Mouse (Mus musculus) frontal cortex, postnatal 25 days (tissue): ENCODE measurements around the gene Pop5.

Experiments
- DNase-seq, 2 experiments: peaks; one replicate each; pipeline ENCODE4 v3.0.0; 2022; ENCODE audit warnings: low spot score in 2 of 2

The Pop5 gene

DNA sequence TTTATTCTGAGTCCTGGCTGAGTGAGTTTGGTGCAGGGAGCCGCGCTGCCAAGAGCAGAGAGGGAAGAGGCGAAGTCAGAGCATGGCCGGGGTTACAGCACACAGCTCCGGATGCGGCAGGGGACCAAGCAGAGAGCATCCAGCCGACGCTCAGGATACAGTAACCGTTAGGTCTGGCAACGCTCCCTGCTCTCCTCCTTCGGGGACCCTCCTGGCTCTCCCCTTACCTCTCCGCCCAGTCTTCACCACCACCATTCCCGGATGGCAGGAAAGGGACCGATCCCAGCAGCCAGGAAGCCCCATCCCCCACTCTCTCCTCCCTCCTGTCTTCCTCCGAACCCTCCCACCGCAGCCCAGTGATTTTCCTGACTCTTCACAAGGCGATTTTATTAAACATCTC is 20.8 kb upstream of the Pop5 start:
- no peak for DNase-seq

DNA sequence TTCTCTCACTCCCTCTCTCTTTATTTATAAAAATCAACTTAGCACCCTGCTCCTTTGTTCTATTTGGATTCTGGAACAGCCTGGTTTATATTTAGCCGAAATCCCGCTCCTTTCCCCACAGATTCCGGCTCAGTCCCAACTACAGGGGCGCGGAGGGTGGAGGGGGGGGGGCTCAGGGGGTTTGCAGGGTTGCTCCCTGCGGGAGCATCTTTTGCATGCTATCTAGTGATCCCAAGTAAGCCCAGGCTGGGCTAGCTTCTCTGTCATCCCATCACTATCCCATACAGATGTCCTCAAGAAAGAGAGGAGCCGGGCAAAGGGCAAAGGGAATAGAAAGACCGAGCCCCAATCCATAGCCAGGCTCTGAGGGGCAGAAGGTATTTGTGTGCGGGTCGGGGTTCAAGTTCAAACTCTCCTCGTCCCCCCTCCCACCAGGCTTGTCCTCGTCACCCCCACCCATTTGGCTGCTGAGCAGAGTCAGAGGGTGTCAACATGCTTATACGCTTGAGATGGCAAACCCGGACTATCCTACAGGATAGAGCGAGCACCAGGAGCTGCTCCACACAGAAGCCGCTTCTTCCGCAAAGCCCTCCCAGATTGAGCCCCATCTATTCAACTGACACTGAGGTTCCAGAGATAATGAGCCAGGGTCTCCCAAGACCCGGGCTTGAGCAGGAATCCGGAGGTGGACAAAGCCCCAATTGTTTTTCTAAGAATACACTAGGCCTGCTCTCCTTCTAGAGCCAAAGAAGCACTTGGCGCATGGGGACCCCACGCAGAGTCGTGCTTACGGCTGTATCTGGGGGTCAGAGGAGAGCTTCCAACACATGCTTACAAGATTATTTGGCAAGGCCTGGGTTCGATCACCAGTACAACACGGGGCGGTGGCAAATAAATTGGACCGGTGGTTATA is 20.1 kb upstream of the Pop5 start:
- no peak for DNase-seq

- no peak for DNase-seq
Measured at GRCm38 (mm10) chr5:115217998-115218397, 17.6 kb upstream of the Pop5 start.

- DNase-seq: no peak
Measured at GRCm38 (mm10) chr5:115220931-115221640, 14.6 kb upstream of the Pop5 start.

GRCm38 (mm10) chr5:115222485-115222884 is 13.2 kb upstream of the Pop5 start:
- DNase-seq: no peak

- DNase-seq: peak in 1 of 2 experiments; percentile 44
Measured at GRCm38 (mm10) chr5:115230830-115231551, 4.6 kb upstream of the Pop5 start.

- no peak for DNase-seq
Measured at GRCm38 (mm10) chr5:115231552-115232120, 4.0 kb upstream of the Pop5 start.

DNA sequence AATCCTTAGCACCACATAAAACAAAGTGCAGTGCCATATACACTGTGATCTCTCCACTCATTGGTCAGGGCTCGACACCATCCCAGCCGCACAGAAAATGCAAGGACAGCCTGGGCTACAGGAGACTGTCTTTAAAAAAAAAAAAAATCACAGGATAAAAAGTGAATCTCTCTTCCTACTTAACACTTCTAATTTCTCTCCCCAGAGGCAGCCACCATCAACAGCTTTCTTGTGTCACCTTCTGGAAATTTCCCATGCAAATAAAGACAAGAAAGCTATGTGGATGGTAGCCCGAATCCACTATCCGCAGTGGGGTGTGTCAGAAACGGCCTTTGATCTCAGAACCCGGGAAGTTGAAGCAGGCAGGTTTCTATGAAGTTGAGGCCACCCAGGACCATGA is 3.1 kb upstream of the Pop5 start:
- no peak for DNase-seq

GRCm38 (mm10) chr5:115233031-115233780 is 2.4 kb upstream of the Pop5 start:
- DNase-seq: no peak

GRCm38 (mm10) chr5:115234519-115234918 is 1.1 kb upstream of the Pop5 start:
- DNase-seq: no peak

GRCm38 (mm10) chr5:115235323-115235771 is 289 bp upstream of the Pop5 start:
- peak; percentile 56 to 59 for DNase-seq

DNA sequence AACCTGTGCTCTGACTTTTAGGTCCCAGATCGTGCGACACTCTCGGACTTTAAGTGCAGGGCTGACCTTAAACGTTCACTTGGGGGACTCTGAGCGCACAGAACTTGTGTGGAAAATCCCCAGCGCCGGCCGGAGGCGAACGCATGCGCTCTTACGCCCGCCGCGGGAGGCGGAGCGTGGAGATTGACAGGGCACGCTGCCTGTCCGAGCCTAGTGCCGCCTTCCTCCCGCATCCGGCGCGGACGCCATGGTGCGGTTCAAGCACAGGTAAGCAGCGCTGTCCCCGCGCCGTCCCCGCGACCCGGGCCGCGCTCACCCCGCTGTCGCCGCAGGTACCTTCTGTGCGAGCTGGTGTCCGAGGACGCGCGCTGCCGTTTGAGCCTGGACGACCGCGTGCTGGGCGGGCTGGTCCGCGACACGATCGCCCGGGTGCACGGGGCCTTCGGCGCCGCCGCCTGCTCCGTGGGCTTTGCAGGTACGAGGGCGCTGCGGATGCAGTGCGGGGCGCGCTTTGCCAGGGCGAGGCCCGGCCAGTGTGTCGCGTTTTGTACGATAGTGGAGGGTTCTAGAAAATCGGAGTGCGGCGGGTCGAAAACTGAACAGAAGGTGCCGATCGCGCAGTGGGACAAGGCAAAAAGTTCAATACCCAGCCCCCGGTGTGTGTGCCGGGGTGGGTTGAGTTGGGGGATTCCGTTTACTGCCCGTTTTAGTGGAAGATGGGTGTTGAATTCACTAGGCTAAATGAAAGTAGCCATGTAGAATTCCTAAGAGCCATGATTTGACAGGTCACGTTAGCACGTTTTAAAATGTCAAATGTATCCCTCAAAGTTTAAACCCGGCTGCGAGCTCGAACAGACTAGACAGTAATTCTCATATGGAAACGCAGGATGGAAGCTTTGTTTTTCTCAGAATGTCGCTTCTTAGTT is 2.4 kb downstream of the Pop5 start:
- DNase-seq: peak; percentile 76 to 84

DNA sequence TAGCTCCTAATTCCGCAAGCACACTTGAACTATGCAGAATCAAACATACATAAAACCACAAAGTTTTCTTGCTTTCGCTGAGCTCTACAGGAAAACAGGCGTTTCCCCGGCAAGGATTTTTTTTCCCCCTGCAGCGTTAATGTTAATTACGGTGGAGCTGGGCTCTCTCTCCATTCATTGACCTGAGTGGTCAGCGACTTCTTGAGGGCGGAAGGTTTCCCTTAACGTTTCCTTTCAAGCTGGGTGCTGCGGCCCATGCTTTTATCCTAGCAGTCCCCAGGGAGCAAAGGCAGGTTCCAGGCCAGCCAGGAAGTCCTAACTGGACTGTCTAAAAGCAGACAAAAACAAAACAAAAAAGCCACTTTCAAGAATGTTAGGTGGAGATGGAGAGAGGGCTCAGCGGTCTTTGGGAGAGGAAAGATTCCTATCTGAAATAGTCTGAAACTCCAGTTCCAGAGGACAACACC is 3.1 kb downstream of the Pop5 start:
- DNase-seq: no peak

DNA sequence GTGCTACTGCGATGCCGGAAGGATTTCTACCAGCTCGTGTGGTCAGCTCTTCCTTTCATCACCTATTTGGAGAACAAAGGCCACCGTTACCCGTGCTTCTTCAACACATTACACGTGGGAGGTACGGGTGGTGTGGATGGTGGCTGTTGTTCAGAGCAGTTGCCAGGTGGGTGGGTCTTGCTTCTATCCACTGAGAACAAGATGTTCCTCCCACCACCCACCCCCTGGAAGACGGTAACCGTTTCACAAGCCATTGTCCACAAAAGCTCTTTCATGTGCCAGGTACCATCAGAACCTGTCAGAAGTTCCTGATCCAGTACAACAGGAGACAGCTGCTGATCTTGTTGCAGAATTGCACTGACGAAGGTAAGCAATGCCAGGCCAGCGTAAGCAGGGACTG is 4.6 kb downstream of the Pop5 start:
- no peak for DNase-seq

GRCm38 (mm10) chr5:115255472-115255871 is 19.8 kb downstream of the Pop5 start:
- DNase-seq: no peak

DNA sequence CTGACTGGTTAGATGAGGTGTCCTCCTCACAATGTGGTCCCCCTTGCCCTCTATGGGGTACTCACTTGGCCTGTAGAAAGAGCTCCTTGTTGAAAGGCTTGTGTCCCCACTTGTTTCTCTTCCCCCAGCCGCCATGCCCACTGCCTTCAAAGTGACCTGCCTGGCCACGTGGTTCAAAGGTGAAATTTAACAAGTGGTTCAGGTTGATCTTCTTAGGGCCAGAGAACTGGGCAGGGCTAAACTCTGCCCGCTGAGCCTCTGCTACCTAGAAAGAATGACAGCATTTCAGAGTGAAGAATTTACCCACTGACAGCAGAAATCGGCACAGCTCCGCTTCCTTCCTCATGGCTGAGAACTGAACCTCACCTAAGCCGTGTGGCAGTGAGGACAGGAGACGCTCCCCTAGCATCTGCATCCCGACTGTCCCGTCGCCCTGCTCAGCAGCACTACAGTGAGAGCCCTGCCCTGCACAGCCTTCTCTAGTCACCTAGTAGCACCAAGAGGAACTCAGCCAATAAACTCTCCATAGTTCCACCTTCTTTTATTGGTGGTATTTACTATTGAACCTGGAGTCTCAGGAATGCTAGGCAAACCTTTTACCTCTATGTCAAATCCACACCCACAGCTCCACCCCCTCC is 21.4 kb downstream of the Pop5 start:
- DNase-seq: no peak

GRCm38 (mm10) chr5:115260356-115260755 is 24.7 kb downstream of the Pop5 start:
- no peak for DNase-seq

- no peak for DNase-seq
Measured at GRCm38 (mm10) chr5:115261141-115261540, 25.5 kb downstream of the Pop5 start.

- no peak for DNase-seq
Measured at GRCm38 (mm10) chr5:115261880-115262279, 26.2 kb downstream of the Pop5 start.
